Mouse (Mus musculus) layer of hippocampus, postnatal 14 days (tissue): ENCODE measurements at regions not wholly inside any gene's neighbourhood (a gene's known extent, or its start where the extent isn't known, plus 50 kb on each side); places are given as distances from the start of the nearest gene placed in this dataset.
"Not testable (repeated sequence)": the region's sequence is repeated elsewhere in the genome, so short reads cannot be mapped to it uniquely, and the experiment has no call there.

ENCODE experiments used
- DNase-seq, 2 experiments: peaks; one replicate each; pipeline ENCODE4 v3.0.0; 2021 to 2022; ENCODE audit warnings: low spot score in 2 of 2, mixed read lengths in 1 of 2

DNA sequence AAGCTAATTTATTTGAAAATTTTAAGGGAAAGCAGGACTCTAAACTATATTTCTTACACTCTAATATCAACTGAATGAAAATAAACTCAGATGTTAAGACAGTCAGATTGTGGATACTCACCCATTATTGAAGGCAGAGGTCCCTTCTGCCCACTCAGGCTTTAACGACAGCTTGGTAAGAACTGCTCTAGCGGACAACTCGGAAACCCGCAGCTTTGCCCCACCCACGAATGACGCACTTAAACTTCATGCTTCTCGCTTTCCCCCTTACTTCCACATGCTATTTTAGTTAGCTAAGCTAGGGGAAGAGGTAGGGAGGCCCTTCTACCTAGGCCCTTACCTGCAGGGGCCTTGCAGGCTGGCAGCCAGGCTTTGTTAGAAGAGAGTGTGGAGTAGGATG lies 50.8 kb upstream of the Elmo1 start:
- DNase-seq = no peak

DNA sequence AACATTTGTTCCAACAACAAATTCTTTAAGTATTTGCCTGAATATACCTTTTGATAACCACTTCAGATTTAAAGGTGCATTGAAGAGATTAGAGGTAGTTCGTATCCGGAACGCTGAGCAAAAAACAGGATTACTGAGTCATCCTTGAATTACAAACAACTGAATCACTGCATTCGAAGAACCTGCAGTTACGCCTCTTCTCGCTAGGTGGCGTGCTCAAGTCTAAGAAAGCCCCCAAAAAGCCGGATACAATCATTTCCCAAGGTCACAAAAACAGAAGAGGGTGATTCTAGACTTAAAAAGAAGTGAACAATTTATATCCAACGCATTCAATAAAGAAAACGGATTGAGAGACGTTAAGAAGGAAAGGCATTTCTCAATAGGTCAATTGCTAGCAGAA lies 51.9 kb upstream of the Elmo1 start:
- peak; percentile 17 to 31 for DNase-seq

DNA sequence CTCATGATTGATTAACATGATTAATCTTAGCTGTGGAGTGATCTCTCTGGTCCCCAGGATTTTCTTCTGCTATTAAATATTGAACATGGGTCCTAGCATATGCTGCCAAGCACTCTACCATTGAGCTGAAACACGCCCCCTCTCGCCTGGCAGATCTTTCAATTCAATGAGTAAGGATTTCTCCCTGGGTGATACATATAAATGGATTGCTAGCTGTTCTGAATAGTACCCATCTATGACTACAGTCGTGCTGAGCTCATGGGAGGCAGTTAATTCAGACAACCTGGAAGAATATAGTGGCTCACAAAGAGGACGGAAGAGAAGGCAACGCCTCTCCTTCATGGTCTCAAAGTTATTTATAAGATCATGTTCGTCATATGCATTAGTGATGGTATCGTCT lies 53.0 kb upstream of the Elmo1 start:
- DNase-seq = no peak

DNA sequence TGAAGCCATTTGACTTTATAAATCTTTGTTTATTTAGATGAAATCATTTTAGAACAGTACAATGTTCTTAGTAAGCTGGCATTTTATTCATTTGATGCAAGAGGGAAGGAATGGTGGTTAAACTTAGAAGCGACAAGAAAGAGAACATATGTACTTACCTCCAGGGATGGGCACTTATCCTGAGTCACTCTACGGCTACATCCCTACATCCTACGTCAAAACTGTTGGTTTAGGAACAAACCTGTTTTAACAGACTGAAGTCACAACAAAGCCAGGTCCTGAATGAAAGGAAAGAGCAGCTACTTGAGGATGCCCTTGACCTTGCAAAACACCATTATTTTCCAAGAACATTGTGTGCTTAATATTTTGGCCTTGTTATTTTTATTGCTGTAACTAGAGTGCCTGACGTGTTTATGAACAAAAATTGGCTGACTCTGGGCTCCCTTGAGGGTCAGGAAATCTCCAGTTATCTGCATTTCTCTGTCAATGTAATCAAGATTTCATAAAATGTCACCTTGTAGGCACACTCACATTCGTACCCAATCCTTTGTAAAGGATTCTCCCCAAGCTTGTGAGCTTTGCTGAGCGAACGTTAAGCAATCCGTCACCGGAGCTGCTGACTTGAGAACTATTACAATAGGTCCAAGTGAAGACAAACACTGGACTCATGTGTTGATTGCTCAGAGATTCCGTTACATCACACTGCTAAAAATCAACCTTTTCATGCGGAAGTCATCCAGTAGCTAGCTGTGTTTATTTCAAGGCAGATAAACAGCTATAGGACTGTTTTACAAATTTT lies 56.3 kb upstream of the Elmo1 start:
- no peak for DNase-seq

DNA sequence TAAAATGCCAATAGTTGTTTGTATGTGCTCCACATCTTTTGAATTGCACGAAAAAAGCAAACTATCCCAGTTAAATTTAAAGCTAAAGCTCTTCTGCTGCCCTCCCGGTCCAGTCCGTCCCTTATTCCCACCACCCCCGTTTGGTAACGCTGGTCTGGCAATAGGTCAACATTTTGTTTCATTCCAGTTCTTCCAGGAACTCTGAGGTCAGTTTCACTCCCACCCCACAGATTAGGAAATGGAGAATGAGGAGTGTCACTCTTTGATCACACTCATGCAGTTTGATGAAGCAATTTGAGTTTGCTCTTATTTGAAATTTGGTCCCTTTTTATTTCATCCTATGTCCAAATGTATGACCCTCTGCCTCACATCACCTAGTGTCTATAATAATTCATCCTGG lies 58.7 kb upstream of the Elmo1 start:
- DNase-seq = no peak

DNA sequence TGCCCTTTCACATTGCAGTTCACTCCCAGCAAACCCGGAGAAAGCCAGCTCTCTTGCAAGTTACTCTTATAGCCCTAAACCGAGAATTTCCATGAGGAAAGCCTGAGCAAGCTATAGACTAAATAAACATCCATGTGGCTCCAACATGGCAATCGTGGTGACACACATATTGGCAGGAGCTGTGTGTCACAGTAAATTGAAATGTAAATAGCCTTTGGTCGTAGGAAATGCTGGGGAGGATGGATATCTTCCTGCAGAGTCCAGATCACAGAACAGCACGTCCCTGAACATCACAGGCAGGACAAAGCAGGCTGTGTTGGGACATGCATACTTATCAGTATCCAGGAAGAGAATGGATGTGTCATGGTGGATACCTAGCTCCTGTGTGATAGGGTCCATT lies 59.3 kb upstream of the Elmo1 start:
- no peak for DNase-seq

DNA sequence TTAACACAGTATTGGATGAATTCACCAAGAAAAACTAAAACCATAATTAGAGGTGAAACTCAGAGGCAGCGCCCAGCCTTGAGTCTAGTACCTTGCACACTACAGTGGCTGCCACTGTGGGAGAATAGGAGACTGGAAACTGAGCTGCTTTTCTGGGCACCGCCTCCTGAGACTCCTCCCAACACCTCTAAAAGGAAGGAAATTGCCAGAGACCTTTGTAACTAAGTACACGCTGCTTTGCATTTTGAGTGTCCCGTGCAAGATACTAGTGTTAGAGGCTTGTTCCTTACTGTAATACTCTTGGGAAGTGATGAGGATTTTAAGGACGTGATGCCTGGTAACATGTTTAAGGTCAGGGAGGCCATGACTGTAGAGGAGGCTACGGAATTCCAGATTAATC lies 63.8 kb upstream of the Elmo1 start:
- DNase-seq = no peak

DNA sequence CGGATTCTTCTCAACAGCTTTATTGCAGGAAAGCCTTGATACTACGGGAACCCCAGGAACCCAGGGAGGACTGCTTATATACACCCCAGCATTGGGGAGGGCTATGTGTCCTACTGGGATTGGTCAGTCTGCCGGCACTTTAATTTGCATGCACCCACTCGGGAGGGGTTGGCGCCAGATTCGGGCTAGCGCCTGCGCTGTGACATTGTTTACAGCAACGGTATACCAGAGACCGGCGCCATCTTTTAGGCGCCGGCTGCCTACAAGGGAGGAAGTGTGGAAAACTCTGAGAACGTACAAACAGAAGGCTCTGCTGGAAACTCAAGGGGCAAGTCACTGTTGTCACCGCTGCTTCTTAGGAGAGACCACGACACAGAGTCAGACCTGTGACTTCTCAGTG lies 73.9 kb upstream of the Elmo1 start:
- DNase-seq = not testable (repeated sequence)

DNA sequence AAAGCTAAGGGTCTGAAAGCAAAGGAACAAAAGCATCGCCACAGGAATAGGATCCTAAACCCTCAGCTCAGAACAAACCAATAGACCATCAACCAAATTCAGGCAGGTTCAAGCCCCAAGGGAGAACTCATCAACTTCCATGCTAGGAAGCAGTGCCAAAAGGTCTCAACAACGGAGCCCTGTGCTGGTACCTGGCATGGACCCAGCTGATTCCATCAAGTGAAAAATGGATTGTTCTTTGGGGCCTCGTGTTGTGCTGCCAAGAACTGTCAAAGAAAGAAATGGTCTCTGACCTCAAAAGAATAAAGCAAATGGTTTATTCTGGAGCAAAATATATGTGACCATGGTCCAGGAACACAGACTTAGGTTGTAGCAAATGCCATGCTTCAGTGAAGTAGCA lies 77.8 kb upstream of the Elmo1 start:
- DNase-seq = no peak

DNA sequence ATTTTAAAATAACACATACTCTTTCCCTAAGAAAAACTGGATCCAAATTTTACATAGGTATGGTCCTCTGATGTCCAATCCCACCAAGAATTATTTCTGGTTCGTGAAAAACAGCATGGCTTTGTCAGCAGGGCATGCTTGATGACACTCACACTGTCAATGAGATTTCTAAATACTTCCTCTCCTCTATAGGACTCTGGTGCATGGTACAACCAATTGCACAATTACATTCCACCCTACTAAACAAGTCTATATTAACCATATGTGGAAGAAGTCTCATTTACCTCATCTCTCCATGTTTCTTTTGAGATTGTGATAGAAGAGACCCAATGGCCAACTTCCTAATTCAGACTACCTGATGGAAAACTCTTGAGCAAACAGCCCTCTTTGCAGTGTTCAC lies 81.2 kb upstream of the Elmo1 start:
- DNase-seq = no peak

DNA sequence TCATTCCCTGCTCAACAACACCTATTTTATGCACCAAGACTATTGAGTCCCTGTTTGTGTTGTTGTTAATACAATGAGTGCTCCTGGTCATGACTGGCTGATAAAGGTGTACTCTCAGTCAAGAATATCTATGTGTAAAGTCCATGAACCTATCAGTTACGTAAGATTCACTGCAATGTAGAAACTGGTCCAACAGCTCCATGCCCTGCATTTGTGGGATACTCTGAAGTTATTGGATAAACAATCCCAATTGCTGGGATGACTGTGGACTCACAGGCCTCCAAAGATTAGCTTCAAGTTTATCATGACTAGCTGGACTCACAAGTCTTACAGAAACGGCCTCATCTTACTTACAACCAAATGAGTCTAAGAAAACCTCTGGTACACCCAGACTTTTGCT lies 82.8 kb upstream of the Elmo1 start:
- no peak for DNase-seq

DNA sequence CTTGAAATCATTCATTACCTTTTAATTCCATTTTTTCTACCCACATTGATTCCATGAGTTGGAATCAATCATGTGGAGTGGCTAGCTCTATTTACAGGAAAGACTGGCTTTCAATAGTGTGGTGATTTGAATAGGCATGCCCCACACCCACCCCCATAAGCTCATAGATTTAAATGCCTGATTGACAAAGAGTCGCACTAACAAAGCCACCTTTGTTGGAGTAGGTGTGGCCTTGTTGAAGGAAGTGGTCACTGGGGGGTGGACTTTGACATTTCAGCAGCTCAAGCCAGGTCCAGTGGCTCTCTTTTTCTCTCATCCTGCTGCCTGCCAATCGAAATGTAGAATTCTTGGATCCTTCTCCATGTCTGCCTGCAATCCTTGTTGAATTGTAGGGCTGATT lies 92.8 kb upstream of the Elmo1 start:
- DNase-seq = no peak

DNA sequence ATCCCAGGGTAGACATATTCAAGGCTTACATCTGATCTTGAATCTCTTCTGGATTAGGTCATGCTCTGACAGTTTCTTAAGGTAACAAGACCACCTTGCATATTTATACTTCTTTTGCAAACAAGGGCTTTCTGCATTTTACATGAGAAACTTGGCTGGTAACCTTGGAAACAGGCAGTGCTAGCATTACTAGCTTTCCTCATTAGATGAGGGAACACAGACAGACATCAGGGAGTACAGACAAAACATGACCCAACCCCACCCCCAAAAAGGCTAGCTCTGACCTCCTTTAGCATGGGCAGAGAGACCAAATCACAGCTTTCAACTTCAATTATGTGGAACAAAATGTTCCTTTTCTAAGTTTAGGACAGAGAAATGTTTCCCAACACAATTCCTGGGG lies 114.8 kb upstream of the Elmo1 start:
- peak in 1 of 2 experiments; percentile 6 for DNase-seq

DNA sequence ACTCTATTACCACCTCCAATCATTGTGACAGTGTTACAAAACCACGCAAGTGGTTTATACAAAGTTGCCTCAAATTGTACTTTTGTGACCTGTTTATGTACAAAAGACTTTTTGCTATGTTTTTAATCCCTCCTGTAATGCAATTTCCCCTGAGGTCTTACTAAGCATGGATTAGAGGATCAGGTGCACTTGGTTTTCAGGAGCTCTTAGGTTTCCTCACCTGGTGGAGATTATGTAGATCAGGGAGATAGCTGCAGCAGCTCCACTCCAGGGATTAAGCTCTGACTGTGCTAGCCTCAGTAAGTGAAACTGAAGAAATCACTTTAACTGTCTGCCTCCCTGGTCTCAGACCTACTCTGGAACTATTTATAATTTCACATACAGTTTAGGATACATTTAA lies 123.8 kb upstream of the Elmo1 start:
- DNase-seq = no peak

DNA sequence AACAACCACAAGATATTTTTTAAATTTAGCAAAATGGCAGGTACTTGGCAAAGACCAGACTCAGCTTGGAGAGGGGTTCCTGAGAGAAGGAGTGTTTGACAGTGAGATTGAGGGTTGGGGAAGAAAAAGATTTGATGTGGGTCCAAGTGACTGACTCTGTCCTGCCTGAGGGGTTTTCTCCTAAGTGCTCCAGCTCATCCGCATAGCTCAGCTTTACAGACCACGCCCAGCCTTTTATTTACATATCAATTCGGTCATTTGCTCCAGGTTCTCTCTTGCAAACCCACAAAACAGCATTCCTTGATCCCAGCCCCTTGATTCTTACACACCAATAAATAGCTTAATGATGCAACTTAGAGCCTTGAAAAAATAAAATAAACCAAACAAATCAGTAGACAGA lies 127.4 kb upstream of the Elmo1 start:
- no peak for DNase-seq

DNA sequence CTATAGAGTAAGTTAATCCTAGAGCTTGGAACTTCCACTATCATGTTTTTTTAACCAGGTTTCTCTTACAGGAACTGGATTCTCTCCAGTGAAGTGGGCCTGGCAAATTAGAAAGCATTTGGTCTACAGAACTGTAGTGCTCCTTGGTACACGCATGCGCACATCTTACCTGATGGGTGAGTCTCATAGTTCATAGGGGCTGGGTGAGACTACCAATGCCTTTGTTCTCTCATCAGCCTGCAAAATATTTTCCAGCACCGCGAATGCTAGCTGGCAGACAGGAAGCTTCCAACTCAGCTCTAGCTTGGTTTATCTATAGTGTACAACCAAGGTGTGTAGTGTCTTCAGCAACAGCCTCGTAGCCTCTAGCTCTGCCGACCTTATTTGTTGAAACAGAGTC lies 104.7 kb upstream of the Gpr141 start:
- no peak for DNase-seq

DNA sequence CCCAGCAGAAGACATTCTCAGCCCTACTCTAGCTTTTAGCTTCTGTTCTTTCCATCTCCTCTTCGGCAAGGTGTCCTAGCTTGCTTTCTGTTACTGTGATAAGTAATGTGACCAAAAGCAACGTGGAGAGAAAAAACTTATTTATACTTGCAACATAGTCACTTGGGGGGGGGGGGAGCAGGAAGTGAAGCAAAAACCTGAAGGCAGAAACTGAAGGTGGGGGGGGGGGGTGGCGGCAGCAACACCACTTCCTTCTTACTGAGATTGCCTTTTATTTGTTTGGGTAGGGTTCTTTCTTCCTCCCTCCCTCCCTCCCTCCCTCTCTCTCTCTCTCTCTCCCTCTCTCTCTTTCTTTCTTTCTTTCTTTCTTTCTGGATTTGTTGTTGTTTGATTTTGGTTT lies 103.8 kb upstream of the Gpr141 start:
- no peak for DNase-seq

DNA sequence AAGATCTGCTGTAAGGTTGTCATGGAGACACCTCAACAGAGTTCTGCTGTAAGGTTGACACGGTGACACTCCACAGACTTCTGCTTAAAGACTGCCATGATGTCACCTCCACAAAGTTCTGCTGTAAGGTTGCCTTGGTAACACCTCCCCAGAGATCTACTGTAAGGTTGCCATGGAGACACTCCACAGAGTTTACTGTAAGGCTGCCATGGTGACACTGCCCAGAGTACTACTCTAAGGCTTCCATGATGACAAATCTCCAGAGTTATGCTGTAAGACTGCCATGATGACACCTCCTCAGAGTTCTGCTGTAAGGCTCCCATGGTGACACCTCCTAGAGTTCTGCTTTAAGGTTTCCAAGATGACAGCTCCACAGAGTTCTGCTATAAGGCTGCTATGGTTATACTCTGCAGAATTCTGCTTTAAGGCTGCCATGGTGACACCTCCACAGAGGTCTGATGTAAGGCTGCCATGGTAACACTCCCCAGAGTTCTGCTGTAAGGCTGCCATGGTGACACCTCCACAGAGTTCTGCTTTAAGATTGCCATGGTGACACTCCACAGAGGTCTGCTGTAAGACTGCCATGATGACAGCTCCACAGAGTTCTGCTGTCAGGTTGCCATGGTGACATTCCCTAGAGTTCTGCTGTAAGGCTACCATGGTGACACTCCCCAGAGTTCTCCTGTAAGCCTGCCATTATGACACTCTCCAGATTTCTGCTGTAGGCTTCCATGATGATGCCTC lies 97.2 kb upstream of the Gpr141 start:
- no peak for DNase-seq

DNA sequence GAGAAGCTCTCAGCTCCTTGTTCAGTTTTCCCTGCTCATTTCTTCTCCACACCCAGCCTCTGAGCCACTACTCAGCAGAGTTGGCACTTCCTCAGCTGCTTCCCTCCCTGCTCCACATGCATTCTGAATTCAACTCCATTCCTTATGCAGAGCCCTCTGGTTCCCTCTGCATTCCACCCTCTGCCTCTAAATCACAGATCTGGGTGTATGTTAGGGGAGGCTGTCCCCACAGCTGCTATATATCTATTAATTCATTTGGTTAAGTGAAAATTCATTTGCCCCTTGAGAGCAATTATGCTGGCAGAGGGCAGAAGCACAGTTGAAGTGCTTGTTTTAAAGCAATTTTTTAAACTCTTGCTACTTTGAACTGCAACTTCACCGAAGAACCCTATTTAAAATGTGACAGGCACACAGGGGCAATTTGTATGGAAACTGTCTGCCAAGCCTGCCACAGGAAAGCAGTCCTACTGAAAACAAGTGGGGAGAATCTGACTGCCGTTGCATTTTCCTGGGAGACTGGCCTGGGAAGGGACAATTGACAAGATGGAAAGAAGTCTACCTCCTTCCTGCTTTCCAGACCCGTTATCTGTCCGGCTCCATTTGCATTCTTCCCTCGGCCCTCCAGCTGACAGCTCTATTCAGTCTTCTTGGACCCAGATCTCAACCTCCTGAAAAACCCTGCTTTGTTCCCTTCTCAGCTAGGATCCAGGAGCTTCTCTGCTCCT lies 88.0 kb upstream of the Gpr141 start:
- no peak for DNase-seq

DNA sequence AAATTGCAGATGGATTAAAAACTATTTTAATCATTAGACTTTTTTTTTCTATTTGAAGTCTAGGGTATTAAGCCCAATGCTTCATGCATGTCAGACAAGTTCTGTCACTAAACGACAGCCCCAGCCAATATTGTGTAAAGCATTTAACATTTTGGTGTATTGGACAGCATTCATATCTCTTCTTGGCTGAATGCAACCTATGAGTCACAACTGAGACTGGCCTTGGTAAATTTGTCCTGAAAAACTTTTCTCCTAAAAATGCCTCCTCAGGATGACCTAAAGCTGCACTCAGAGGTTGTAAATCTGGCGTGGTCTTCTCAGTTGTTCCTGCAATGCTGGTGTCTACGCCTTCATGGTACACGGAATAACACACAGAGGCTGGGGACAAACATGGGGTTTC lies 78.7 kb upstream of the Gpr141 start:
- no peak for DNase-seq

DNA sequence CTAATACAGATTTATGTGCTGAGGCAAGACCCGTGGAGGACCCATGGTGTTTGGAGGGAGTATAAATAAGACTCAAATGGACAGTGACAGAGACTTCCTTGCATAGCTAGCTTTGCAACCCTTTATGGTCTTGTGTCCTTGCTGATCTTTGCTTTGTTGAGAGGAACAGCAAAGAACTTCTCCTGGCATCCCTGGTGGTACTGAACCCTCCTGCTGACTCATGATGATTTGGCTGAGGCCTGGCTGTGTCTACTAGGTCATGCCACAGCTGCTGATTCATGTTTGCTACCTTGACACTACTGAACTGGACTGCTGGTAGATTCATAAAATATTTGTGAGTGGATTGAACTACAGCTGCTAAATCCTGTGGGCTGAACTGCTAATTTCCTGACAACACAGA lies 73.1 kb upstream of the Gpr141 start:
- DNase-seq = no peak
